Mouse (Mus musculus): ENCODE measurements around the gene Gm20503.

Gm20503 gene

GRCm38 (mm10) chr4:59007974-59008373, 5.0 kb downstream of the Gm20503 start:
- no peak for DNase-seq (ENCODE audit: low spot score)

- DNase-seq (ENCODE audit: low spot score), result no peak
These were observed 6.2 kb downstream of the Gm20503 start for GRCm38 (mm10) chr4:59009186-59009585.

GRCm38 (mm10) chr4:59009696-59010095, 6.7 kb downstream of the Gm20503 start:
- DNase-seq (ENCODE audit: low spot score), result no peak

DNA sequence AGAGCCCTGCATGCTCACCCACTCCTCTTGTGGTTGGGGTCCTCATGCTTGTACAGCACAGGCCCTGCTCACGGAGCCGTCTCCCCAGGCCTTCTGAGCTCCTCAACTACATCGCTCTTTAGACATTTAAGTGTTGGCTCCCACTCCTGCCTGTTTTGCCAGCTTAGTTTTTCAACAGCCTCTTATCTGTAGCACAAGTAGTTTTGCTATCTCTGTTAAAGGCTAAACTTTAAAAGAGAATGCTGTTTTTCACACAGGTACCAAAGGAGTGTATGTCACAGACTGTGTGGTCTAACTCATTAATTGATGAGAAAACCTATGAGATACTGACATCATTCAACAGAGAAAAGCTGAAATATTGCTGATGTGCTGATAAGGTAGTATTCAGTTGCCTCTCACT, 8.4 kb downstream of the Gm20503 start:
- no peak for DNase-seq (ENCODE audit: low spot score)

DNA sequence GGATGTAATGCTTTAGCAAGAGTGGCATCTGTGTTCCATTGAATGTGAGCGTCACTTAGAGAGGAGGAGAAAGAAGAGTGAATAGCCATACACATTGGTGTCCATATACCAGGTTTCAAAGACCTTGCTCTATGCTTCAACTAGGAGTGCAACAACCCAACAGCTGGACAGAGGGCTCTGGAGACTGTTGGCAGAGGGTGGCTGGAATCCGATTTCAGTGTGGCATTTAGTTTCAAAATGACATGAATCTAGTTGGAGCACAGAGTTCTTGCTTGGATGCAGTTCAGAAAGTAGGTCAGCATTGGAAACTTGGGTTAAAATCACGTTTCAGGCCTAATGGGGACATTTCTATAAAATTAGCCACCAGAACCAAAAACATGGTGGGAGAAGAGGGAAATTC, 12.2 kb downstream of the Gm20503 start:
- DNase-seq (ENCODE audit: low spot score), result no peak

- DNase-seq (ENCODE audit: low spot score), result no peak
These were observed 13.9 kb downstream of the Gm20503 start for GRCm38 (mm10) chr4:59016922-59017321.

DNA sequence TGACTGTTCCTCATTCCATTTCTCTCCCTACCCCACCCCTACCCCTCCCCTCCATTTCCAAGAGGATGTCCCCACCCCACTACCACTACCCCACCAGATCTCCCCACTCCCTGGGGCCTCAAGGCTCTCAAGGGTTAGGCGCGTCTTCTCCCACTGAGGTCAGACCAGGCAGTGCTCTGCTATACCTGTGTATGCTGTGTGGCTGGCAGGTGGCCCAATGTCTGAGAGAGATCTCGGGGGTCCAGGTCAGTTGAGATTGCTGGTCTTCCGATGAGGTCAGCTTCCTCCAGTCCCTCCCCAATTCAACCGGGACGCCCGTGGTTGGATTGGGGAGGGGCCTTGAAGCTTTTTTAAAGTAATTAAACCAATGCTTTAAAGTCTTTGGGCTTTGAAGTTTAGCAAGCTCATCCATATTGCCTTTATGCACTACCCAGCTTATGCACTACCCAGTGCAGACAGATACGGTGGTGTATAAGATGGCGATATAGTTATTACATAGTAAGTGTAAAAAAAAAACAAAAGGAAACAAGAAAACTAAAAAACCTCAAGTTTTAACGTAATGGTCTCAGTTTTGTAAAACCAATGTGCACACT, 31.4 kb downstream of the Gm20503 start:
- DNase-seq (ENCODE audit: low spot score), result no peak

GRCm38 (mm10) chr4:59034918-59035785, 32.1 kb downstream of the Gm20503 start, which contains the start of gene Gng10:
TSS of gene Gng10 (plus strand) at chr4:59035088.
- peak; percentile 68 for DNase-seq (ENCODE audit: low spot score)

- DNase-seq (ENCODE audit: low spot score), result no peak
These were observed 32.9 kb downstream of the Gm20503 start for GRCm38 (mm10) chr4:59035786-59036350.

DNA sequence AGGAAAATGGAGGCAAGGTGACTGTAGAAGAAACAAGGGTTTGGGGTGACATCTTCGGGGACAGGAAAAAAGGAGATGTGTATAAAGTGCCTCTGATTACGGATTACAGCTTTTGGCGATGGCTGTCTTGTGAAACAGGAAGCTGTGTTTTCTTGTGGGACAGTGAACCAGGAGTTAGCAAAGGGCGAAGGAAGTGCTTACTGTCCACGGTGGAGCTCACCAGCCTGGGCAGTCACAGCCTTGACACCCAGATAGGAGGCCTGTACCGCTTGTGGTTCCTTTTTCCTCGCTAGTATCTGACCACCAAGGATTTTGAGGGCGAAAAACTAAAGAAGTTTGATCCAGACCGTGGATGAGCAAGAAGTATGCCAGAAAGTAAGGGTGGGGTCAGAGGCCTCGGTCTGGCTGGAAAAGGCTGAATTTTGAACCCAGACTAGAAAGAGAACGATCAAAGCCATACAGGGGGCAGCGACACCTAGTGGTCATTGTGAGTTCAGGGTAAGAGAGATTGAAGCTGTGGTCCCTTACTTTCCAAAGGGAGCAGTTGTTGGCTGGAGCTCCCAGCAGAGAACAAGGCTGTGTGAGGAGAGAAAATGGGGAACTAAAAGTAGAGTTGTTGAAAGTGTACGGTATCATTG, 33.6 kb downstream of the Gm20503 start:
- DNase-seq (ENCODE audit: low spot score), result peak; percentile 92

- DNase-seq (ENCODE audit: low spot score), result no peak
These were observed 34.5 kb downstream of the Gm20503 start for GRCm38 (mm10) chr4:59037525-59037924.

DNA sequence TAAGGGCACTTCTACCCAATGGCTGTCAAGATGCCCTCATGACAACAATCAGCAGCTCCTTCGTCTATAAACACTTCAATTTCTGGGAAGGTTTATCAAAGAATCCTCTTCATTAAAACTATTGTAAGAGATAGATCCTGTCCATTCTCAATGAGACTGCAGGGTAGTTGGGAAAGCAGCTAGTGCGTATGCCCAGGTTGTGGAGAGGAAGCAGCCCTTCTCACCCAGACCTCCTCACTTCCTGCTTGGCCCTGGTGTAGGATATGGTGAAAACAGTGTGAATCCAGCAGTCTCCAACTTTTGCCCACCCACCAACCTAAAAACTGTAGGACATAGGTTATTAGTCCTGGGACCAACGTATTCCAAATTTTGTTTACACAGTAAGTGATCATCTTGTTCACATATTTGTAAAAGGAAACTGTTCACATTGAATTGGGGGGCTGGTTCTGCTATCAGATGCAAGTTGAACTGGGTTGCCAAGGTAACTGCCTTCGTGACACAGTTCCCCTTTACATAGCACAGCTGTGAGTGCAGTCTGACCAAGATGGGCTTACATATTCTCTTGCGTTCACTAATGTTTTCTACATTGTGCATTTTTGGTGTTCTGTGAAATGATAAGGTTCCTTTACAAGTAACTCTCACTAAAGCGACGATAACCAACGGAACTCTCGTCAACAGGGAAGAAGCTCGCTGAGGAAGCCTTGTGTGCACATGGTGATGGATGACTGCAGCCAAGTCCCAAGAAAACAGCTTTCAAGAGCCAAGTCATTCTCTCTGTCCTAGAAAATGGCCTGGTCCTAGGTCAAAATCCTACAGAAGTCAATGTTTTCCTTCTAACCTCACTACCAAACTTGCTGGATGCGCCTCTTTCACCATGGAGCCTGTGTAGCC, 37.6 kb downstream of the Gm20503 start:
- no peak for DNase-seq (ENCODE audit: low spot score)

DNA sequence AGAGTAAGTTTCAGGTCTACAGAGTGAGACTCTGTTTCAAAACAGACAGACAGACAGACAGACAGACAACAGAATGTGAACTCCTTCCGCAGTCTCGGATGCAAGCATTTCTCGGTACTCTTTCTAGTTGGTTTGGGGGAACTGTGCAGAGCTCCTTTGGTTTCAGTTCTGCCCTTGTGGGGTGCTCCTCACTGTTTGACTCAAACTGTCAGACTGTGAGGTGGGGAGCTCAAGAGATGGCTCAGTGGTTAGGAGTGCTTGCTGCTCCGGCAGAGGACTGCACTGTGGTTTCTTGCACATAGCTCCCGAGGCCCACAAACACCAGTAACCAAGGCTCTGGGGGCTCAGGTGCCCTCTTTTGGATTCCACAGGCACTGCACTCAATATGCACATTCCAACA, 40.1 kb downstream of the Gm20503 start:
- DNase-seq (ENCODE audit: low spot score), result no peak

DNA sequence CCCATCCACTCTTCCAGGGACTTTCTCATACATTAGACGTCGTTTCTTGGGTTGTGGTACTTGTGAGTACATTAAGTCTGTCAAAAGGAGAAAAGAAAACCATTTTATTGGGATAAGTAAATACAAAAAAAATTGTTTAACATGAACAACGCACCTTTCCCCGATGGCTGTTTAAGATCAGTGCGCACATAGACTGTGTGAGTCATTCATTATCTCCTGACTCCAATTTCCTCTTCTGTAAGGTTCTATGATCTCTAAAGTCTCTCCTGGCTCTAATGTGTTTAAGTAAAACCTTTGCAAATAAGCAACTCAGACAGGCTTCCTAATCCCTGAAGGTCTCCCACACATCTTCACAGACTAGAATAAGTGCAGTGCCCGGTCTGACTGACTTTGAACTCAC, 40.9 kb downstream of the Gm20503 start:
- DNase-seq (ENCODE audit: low spot score), result no peak

DNA sequence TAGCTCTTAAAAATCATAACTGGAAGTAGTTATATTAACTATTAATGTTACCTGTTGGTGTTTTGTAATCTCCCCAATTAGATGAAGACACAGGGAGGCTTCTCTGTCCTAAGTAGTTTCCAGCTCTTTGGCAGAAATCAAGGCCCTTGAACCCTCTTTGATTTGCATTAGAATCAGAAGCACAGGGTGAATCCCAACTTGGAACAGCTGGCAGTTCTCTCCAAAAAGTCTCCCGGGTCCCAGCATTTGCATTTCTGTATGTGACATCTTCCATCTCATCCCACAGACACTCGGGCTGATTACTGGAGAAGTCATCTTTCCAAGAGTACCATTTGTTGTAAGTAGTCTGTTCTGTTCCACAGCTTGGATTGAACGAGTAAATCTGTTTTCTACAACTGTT, 44.2 kb downstream of the Gm20503 start:
- DNase-seq (ENCODE audit: low spot score), result no peak

DNA sequence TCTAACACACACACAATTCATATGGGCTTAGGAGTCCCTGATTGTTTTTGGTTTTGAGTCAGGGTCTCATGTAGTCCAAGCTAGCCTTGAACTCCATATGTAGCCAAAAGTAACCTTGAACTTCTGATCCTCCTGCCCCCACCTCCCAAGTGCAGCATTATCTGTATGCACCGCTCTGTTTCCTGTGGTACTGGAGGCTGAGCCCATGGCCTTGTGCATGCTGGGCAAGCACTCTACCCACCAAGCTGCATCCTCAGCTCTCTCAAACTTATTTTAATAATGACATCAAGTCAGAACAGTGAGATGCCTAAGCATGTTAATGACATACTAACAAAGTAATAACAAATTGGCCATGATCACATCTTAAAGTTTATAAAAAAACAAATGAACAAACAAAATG, 48.1 kb downstream of the Gm20503 start:
- DNase-seq (ENCODE audit: low spot score), result no peak

- no peak for DNase-seq (ENCODE audit: low spot score)
These were observed 54.9 kb downstream of the Gm20503 start for GRCm38 (mm10) chr4:59057929-59058328.

DNA sequence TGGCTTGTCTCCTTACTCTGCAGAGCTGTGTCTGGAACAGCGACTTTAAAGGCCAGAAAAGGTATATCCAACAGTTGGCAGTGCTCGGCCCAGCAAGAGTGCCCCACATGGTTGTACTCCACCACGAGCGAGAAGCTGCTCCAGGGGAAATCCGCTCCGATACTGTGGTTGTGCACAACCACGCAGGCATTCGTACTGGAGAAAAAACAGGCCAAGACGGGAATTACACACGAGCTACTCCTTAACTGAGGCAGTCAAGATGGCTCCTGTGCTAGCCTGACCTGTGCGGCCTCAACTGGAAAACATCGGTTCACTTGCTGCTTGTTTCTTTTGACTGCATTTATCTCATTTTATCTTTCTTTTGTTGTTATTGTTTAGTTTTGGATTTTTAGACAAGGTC, 59.5 kb downstream of the Gm20503 start:
- DNase-seq (ENCODE audit: low spot score), result no peak

GRCm38 (mm10) chr4:59069276-59069675, 66.3 kb downstream of the Gm20503 start:
- no peak for DNase-seq (ENCODE audit: low spot score)

DNA sequence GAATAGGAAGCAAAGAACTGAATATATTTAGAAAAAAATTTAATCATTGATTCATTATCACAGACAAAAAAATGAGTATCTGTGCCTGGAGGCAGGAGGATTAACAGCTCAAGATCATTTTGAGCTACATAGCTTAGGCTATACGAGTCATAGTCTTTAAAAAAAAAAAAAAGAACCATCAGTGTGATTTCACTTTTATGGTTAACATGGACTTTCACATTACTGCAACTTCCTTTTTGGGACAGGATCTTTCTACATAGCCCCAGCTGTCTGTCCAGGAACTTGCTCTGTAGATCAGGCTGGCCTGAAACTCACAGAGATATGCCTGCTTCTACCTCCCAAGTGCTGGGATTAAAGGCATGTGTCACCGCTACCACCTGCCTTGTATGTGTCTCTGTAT, 80.4 kb downstream of the Gm20503 start:
- DNase-seq (ENCODE audit: low spot score), result no peak

DNA sequence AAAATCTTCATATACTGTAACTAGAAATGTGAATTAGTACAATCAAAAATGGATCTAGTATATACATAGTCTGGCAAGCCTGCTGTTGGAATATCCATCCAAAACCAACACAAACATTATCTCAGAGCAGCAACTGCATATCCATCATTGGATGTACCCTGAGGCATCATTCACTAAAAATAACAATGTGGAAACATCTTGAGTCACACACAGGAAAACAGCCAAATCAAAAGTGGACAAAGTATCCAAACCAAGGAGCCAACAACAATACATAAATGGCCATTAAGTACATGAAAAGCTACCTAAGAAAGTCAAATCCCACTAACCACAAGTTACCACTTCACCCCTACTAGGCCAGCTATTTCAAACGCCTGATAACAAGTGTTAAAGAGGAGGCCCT, 86.4 kb downstream of the Gm20503 start:
- no peak for DNase-seq (ENCODE audit: low spot score)
